Mouse (Mus musculus) lung, adult 2 months (tissue): ENCODE data around the gene Pde4d.

ENCODE experiments used
- CTCF ChIP-seq: fragments of 200-500 bp; IDR thresholded peaks from 2 replicates; pipeline ENCODE4 v1.5.1; 2011; ENCODE audit warnings: mild to moderate bottlenecking, low read length, control low read depth; ENCODE audit not compliant: insufficient read depth
- POLR2A ChIP-seq: fragments of 200-500 bp; IDR thresholded peaks from 2 replicates; pipeline ENCODE4 v1.6.1; 2011; ENCODE audit warnings: low read depth, mild to moderate bottlenecking, control low read depth, low read length, borderline replicate concordance; ENCODE audit errors: extremely low read depth

DNA sequence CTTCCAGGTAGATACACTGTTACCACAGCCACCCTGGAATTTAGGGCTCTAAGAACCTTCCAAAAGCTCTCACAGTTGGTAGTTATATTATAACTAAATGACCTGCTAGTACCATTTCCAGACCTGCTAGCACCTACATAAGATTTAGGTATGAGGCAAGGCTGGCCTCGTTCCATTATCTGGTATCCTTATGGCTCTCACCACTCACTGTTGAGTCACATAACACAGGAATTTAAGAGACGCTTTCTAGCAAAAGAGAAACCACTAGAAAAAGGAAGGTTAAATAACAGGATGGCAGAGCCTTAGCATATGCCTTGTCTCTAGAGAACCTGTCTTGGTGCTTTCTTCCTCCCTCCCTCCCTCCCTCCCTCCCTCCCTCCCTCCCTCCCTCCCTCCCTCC lies 910.2 kb downstream of the Pde4d start:
- TF ChIP-seq CTCF = no peak
- TF ChIP-seq POLR2A = no peak
